Mouse (Mus musculus) MEL (cell line): ENCODE results near the gene Dgkb. TPM values are rescaled to one million over a fixed set of nuclear protein-coding genes. Genes with fewer than 3 reads are reported as not detected.

Experiments used
- DNase-seq: peaks from one replicate; pipeline ENCODE4 v3.0.0; 2011; ENCODE audit warnings: low read depth, low spot score
- H3K27ac ChIP-seq: 2 replicates; pipeline ENCODE4 v1.5.1; 2012; ENCODE audit warnings: low read depth, mild to moderate bottlenecking, control low read depth, low read length, moderate library complexity; ENCODE audit not compliant: control insufficient read depth
- H3K27me3 ChIP-seq, 2 experiments: fragments of 150-350 bp in 1 of 2; sonication (generic) in 1 of 2; 2 replicates each; pipeline ENCODE4 v1.6.1; 2012; ENCODE audit warnings: low read length in 2 of 2, mild to moderate bottlenecking in 2 of 2, improper control_type of control experiment in 1 of 2, moderate library complexity in 1 of 2; ENCODE audit not compliant: insufficient read depth in 2 of 2, control insufficient read depth in 1 of 2
- H3K36me3 ChIP-seq, 2 experiments: 2 replicates each; pipeline ENCODE4 v1.6.1; 2012 to 2014; ENCODE audit warnings: low read length in 2 of 2, improper control_type of control experiment in 1 of 2, inconsistent platforms in 1 of 2, mild to moderate bottlenecking in 1 of 2; ENCODE audit not compliant: insufficient read depth in 2 of 2, control insufficient read depth in 1 of 2
- H3K4me1 ChIP-seq, 2 experiments: fragments of 150-350 bp in 1 of 2; sonication (generic) in 1 of 2; 2 replicates each; pipeline ENCODE4 v1.6.1; 2012; ENCODE audit warnings: low read length in 2 of 2, improper control_type of control experiment in 1 of 2, mild to moderate bottlenecking in 1 of 2; ENCODE audit not compliant: insufficient read depth in 2 of 2, control insufficient read depth in 1 of 2
- H3K4me3 ChIP-seq, 2 experiments: fragments of 150-350 bp in 1 of 2; sonication (generic) in 1 of 2; 2 replicates each; pipeline ENCODE4 v1.5.1; 2012; ENCODE audit warnings: low read depth in 2 of 2, low read length in 2 of 2, mild to moderate bottlenecking in 2 of 2, moderate library complexity in 2 of 2, control low read depth in 1 of 2, improper control_type of control experiment in 1 of 2; ENCODE audit not compliant: control insufficient read depth in 1 of 2, insufficient read depth in 1 of 2
- H3K79me2 ChIP-seq: 2 replicates; pipeline ENCODE4 v1.6.1; 2012; ENCODE audit warnings: mild to moderate bottlenecking, low read length, moderate library complexity; ENCODE audit not compliant: control insufficient read depth, poor library complexity, insufficient read depth
- H3K9ac ChIP-seq: 2 replicates; pipeline ENCODE4 v1.6.1; 2012; ENCODE audit warnings: low read depth, mild to moderate bottlenecking, control low read depth, low read length, moderate library complexity; ENCODE audit not compliant: control insufficient read depth, poor library complexity, severe bottlenecking
- H3K9me3 ChIP-seq: fragments of 150-350 bp; sonication (generic); replicated peaks from 2 replicates; pipeline ENCODE4 v1.6.1; 2012; ENCODE audit warnings: mild to moderate bottlenecking, low read length, improper control_type of control experiment, moderate library complexity; ENCODE audit not compliant: insufficient read depth
- CHD1 ChIP-seq: IDR thresholded peaks from 2 replicates; pipeline ENCODE4 v1.6.1; 2012; ENCODE audit warnings: low read depth, mild to moderate bottlenecking, inconsistent platforms, low read length, improper control_type of control experiment
- E2F4 ChIP-seq: IDR thresholded peaks from 2 replicates; pipeline ENCODE4 v1.6.1; 2011; ENCODE audit warnings: low read depth, low read length, improper control_type of control experiment, borderline replicate concordance
- EP300 ChIP-seq, 2 experiments: IDR thresholded peaks; 2 replicates each; pipeline ENCODE4 v1.6.1; 2011; ENCODE audit warnings: improper control_type of control experiment in 2 of 2, low read length in 2 of 2, low read depth in 1 of 2, mild to moderate bottlenecking in 1 of 2
- ETS1 ChIP-seq: IDR thresholded peaks from 2 replicates; pipeline ENCODE4 v1.6.1; 2012; ENCODE audit warnings: low read depth, mild to moderate bottlenecking, inconsistent platforms, low read length, improper control_type of control experiment, moderate library complexity
- GABPA ChIP-seq: IDR thresholded peaks from 2 replicates; pipeline ENCODE4 v1.6.1; 2012; ENCODE audit warnings: low read depth, mild to moderate bottlenecking, inconsistent platforms, low read length, improper control_type of control experiment, moderate library complexity
- KAT2A ChIP-seq: conservative IDR thresholded peaks from 2 replicates; pipeline ENCODE4 v1.6.1; 2012; ENCODE audit warnings: low read depth, low read length, improper control_type of control experiment, inconsistent platforms
- MEF2A ChIP-seq: IDR thresholded peaks from 2 replicates; pipeline ENCODE4 v1.6.1; 2014; ENCODE audit warnings: low read depth, mild to moderate bottlenecking, inconsistent platforms, low read length, improper control_type of control experiment; ENCODE audit not compliant: poor library complexity, insufficient replicate concordance, severe bottlenecking; ENCODE audit errors: extremely low read depth
- MYC ChIP-seq: IDR thresholded peaks from 2 replicates; pipeline ENCODE4 v1.6.1; 2011; ENCODE audit warnings: low read depth, mild to moderate bottlenecking, low read length, improper control_type of control experiment, moderate library complexity
- NELFE ChIP-seq: IDR thresholded peaks from 2 replicates; pipeline ENCODE4 v1.6.1; 2011; ENCODE audit warnings: low read depth, low read length, improper control_type of control experiment
- POLR2A ChIP-seq, 2 experiments: IDR thresholded peaks; 2 replicates each; pipeline ENCODE4 v1.6.1; 2011 to 2012; ENCODE audit warnings: low read length in 2 of 2, mild to moderate bottlenecking in 2 of 2, control low read depth in 1 of 2, improper control_type of control experiment in 1 of 2, low read depth in 1 of 2, moderate library complexity in 1 of 2; ENCODE audit not compliant: control insufficient read depth in 1 of 2, insufficient read depth in 1 of 2, poor library complexity in 1 of 2
- POLR2AphosphoS2 ChIP-seq: IDR thresholded peaks from 2 replicates; pipeline ENCODE4 v1.6.1; 2011; ENCODE audit warnings: low read length, improper control_type of control experiment
- RCOR1 ChIP-seq: IDR thresholded peaks from 2 replicates; pipeline ENCODE4 v1.6.1; 2012; ENCODE audit warnings: low read depth, mild to moderate bottlenecking, inconsistent platforms, low read length, improper control_type of control experiment
- SIN3A ChIP-seq: IDR thresholded peaks from 2 replicates; pipeline ENCODE4 v1.6.1; 2012; ENCODE audit warnings: low read length, improper control_type of control experiment, inconsistent platforms
- SMC3 ChIP-seq: IDR thresholded peaks from 2 replicates; pipeline ENCODE4 v1.6.1; 2011; ENCODE audit warnings: low read depth, low read length, improper control_type of control experiment
- TAL1 ChIP-seq: IDR thresholded peaks from 2 replicates; pipeline ENCODE4 v1.6.1; 2012; ENCODE audit warnings: mild to moderate bottlenecking, inconsistent platforms, low read length, moderate library complexity, mixed read lengths
- UBTF ChIP-seq: IDR thresholded peaks from 2 replicates; pipeline ENCODE4 v1.6.1; 2012; ENCODE audit warnings: low read depth, mild to moderate bottlenecking, inconsistent platforms, low read length, improper control_type of control experiment, moderate library complexity, borderline replicate concordance; ENCODE audit not compliant: insufficient read depth
- USF1 ChIP-seq: IDR thresholded peaks from 2 replicates; pipeline ENCODE4 v1.6.1; 2014; ENCODE audit warnings: low read depth, mild to moderate bottlenecking, inconsistent platforms, low read length, improper control_type of control experiment, moderate library complexity
- ZC3H11A ChIP-seq: IDR thresholded peaks from 2 replicates; pipeline ENCODE4 v1.6.1; 2012; ENCODE audit warnings: low read depth, mild to moderate bottlenecking, inconsistent platforms, low read length, improper control_type of control experiment
- ZNF384 ChIP-seq: IDR thresholded peaks from 2 replicates; pipeline ENCODE4 v1.6.1; 2012; ENCODE audit warnings: low read depth, mild to moderate bottlenecking, inconsistent platforms, low read length, improper control_type of control experiment
- polyA plus RNA-seq, 2 experiments: library from polyadenylated mRNA; stranded (reverse) in 1 of 2; unstranded in 1 of 2; fragments of >175 nt in 1 of 2; fragments of >200 nt in 1 of 2; gene quantifications; 2 replicates each; pipeline versions ENCODE4 v1.2.1 to v1.2.4; 2012; ENCODE audit warnings: low replicate concordance in 2 of 2, low read depth in 1 of 2; ENCODE audit not compliant: insufficient read length in 2 of 2, insufficient read depth in 1 of 2, missing spikeins in 1 of 2
- total RNA-seq: library from RNA; depleted of rRNA; stranded (reverse); fragments of 300-350 nt; gene quantifications from 2 replicates; pipeline ENCODE4 v1.2.3, GENCODE M21; 2012

Dgkb gene
- total and polyA plus RNA-seq, 3 experiments, result not detected

- no peak overlapping the region for H3K4me3 ChIP-seq
- no peaks in the 10 kb centered on the region for H3K79me2 ChIP-seq
- H3K27ac ChIP-seq, result no peak overlapping the region
- no peaks in the 10 kb centered on the region for H3K36me3 ChIP-seq
- no peak overlapping the region for H3K9ac ChIP-seq
- no peaks in the 10 kb centered on the region for H3K9me3 ChIP-seq
- H3K4me1 ChIP-seq, result no peaks in the 10 kb centered on the region
- TF ChIP-seq MYC, result no peak
- TF ChIP-seq GABPA, result no peak
- no peak for TF ChIP-seq SMC3
- no peak for TF ChIP-seq ETS1
- TF ChIP-seq CHD1, result no peak
- no peak for TF ChIP-seq UBTF
- no peak for TF ChIP-seq E2F4
- no peak for TF ChIP-seq POLR2AphosphoS2
- no peak for TF ChIP-seq RCOR1
- DNase-seq, result no peak
- H3K27me3 ChIP-seq, result no peaks in the 10 kb centered on the region
Measured at GRCm38 (mm10) chr12:38386991-38387390, 569.5 kb downstream of the Dgkb start.

DNA sequence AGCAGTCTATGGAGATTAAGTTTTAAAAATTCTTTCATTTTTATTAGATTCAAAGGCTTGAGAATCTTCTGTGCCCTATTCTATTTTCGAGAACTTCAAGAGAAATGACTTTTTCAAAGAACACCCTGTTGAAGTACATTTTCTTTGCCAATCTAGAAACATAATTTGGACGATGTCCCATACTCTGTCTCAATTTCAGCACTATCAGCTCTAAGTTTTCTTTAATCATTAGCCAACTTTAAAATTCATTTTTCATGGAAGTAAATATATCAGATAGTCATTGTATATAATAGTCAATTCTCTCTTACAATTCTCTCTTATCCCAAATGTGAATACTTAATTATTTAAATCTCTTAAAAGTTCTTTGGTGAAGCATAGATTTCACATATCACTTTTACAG is 570.1 kb downstream of the Dgkb start:
- TF ChIP-seq ZC3H11A (no peak), TAL1 (no peak), ZNF384 (no peak)
- H3K79me2 ChIP-seq, result no peaks in the 10 kb centered on the region
- no peak overlapping the region for H3K4me3 ChIP-seq
- no peaks in the 10 kb centered on the region for H3K4me1 ChIP-seq
- no peaks in the 10 kb centered on the region for H3K9me3 ChIP-seq
- no peak overlapping the region for H3K9ac ChIP-seq
- no peaks in the 10 kb centered on the region for H3K36me3 ChIP-seq
- H3K27me3 ChIP-seq, result no peaks in the 10 kb centered on the region
- H3K27ac ChIP-seq, result no peak overlapping the region
- no peak for DNase-seq

GRCm38 (mm10) chr12:38388243-38388642 is 570.7 kb downstream of the Dgkb start:
- no peak for TF ChIP-seq KAT2A
- no peak for TF ChIP-seq EP300 (IDR thresholded peaks at IDR 0.05; ENCODE audit: low read depth in 1 of 2, low read length in 2 of 2)
- TF ChIP-seq USF1, result no peak
- no peak for TF ChIP-seq ETS1
- TF ChIP-seq TAL1, result no peak
- TF ChIP-seq MEF2A, result no peak
- no peak for TF ChIP-seq SIN3A
- TF ChIP-seq NELFE, result no peak
- no peak for TF ChIP-seq POLR2A (IDR thresholded peaks at IDR 0.05; ENCODE audit: control insufficient read depth in 1 of 2, insufficient read depth in 1 of 2, low read depth in 1 of 2, low read length in 2 of 2, poor library complexity in 1 of 2)

More at GRCm38 (mm10) chr12:38388243-38388642, 570.7 kb downstream of the Dgkb start:
- Histone ChIP-seq H3K27ac (no peak overlapping the region), H3K9ac (no peak overlapping the region), H3K4me1 (no peaks in the 10 kb centered on the region), H3K4me3 (no peak overlapping the region), H3K9me3 (no peaks in the 10 kb centered on the region), H3K27me3 (no peaks in the 10 kb centered on the region), H3K79me2 (no peaks in the 10 kb centered on the region), H3K36me3 (no peaks in the 10 kb centered on the region)
- DNase-seq, result no peak
